Mouse (Mus musculus): Measurements from ENCODE around the gene Rinl.

Gene Rinl

GRCm38 (mm10) chr7:28825686-28826401 is 37.1 kb downstream of the Rinl start:
- peak; percentile 51 for DNase-seq

GRCm38 (mm10) chr7:28826402-28826772 is 37.6 kb downstream of the Rinl start:
- DNase-seq = peak; percentile 27

GRCm38 (mm10) chr7:28827338-28827737 is 38.6 kb downstream of the Rinl start:
- DNase-seq = peak; percentile 44

GRCm38 (mm10) chr7:28829821-28830220 is 41.1 kb downstream of the Rinl start:
- DNase-seq = no peak

- no peak for DNase-seq
These were observed 42.2 kb downstream of the Rinl start for GRCm38 (mm10) chr7:28830981-28831380.

GRCm38 (mm10) chr7:28831411-28832125 is 42.8 kb downstream of the Rinl start:
- no peak for DNase-seq

- DNase-seq = no peak
These were observed 43.4 kb downstream of the Rinl start for GRCm38 (mm10) chr7:28832137-28832536.

GRCm38 (mm10) chr7:28833723-28834347 is 45.1 kb downstream of the Rinl start, which contains the start of gene Lgals4:
Gene Lgals4, plus strand, starts transcription at chr7:28833854.
- no peak for DNase-seq

GRCm38 (mm10) chr7:28836936-28837335 is 48.2 kb downstream of the Rinl start:
- no peak for DNase-seq

- no peak for DNase-seq
These were observed 49.6 kb downstream of the Rinl start for GRCm38 (mm10) chr7:28838331-28838730.

GRCm38 (mm10) chr7:28847273-28847672 is 58.5 kb downstream of the Rinl start:
- DNase-seq = no peak
